Mouse (Mus musculus): ENCODE data around the gene Tsc22d4.

Tsc22d4 gene

DNA sequence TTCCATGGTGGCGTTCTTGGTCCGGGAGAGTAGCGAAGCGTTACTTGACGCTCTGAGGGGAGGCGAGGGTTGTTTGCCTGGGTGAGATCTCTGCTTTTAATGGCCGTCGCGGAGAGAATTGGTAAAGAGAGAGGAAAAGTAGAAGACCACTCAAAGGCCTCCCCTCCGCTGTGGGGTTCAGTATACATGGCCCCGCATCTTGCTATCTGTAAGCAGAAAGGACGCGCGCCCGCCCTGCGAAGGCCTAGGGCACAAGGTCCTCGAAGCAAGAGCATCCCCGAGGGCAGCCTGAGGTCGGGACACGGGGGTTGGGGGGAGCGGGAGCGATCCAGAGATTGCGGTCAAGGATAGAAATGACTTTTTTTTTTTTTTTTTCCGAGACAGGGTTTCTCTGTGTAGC, 42.6 kb downstream of the Tsc22d4 start:
- no peak for DNase-seq (ENCODE audit: low read depth, low spot score)

GRCm38 (mm10) chr5:137788946-137789531, 43.5 kb downstream of the Tsc22d4 start:
- DNase-seq (ENCODE audit: low read depth, low spot score): no peak

DNA sequence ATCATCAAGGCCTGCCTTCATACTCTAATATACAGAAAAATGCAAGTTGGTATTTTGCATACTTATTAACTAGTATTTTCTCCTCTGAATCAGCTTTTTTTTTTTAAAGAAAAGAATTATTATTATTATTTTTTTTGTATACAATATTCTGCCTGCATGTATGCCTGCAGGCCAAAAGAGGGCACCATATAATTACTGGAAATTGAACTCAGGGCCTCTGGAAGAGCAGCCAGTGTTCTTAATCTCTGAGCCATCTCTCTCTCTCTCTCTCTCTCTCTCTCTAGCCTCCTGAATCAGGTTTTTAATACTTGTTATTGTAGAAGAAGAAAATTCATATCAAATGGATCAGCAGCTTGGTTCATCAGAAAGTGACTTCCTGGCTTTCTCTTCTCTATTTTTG, 46.0 kb downstream of the Tsc22d4 start:
- DNase-seq (ENCODE audit: low read depth, low spot score): no peak

GRCm38 (mm10) chr5:137796606-137797005, 51.1 kb downstream of the Tsc22d4 start:
- DNase-seq (ENCODE audit: low read depth, low spot score): no peak

DNA sequence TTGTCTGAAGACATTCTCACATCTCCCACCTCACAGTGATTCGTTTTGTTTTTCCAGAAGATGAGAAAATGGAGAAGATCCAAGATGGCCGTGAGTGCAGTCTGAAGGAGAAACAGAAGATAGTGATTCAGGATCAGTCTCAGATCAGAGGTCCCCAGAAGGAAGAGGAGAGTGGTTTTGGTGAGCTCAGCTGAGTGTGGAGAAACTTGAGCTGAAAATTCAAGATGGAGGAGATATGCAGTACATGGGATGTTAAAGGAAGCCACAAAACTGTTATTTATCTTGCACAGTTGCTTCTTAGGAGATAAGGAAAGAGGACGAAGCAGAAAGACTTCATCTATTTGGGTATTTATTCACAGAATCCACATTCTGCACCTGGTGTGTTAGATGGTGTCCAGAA, 55.4 kb downstream of the Tsc22d4 start:
- DNase-seq (ENCODE audit: low read depth, low spot score): no peak

DNA sequence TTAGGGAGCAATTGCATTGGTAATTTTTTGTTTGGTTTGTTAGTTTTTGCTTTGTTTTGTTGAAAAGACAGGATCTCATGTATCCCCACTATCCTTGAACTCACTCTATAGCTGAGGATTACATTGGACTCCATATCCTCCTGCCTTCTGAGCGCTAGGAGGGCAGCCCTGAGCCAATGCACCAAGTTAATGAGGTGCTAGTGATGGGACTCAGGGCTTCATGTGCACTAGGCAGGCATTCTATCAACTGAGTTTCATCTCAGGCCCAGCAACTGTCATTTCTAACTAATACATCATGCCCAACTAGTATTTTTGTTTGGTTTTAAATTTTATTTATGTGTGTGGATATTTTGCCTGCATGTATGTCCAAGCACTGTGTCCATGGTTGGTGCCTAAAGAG, 60.6 kb downstream of the Tsc22d4 start:
- no peak for DNase-seq (ENCODE audit: low read depth, low spot score)

DNA sequence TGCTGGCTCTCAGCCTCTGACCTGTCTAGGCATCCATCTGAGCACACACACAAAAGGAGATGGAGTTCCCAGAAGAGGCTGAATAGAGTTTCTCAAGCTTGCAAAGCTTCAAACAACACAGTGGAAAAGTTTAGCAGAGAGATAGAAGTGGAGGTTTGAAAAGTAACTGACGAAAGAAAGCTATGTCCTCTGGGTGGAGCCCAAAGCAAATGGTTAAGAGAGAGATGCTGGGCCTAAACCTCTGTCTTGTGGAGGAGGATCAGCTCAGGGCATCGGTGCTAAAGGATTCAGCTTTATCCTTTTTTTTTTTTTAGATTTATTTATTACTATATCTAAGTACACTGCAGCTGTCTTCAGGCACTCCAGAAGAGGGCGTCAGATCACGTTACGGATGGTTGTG, 62.8 kb downstream of the Tsc22d4 start:
- DNase-seq (ENCODE audit: low read depth, low spot score): no peak

DNA sequence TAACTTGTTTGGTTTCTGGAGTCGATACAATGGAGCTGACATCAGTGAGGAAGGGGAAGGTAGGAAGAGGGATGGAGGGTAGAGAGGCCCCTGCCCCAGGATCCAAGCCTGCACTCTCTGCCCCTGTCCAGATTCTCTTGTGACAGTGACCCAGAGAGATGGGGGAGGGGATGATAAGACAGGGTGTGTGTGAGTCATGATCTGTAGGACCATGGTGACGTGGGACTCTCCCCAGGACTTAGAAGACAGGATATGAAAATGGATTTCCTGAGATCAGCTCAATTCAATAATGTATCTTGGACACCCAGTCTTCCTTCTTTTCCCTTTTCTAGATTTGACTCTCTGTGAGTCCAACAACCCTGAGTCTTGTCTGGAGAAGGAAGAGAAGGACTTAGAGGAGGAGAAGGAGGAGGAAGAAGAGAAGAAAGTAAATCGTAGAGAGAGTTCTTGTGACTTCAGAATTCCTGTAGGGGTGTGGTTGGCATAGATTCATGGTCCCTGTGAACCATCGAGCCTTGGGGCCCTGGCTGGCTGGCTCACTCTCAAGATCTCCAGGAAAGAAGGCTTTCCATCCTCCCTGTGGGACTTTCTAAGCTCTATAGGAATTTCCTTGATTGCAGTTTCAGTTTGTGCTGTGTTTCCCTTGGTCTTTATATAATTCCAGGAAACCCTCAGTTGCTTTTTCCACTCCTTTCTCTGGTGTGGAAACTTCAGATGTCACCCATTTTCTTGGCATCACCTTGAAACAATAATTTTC, 72.1 kb downstream of the Tsc22d4 start:
- DNase-seq (ENCODE audit: low read depth, low spot score): no peak

Measured in forelimb bud, embryonic 11.5 days (tissue).